Mouse (Mus musculus) heart, embryonic 14.5 days (tissue): ENCODE data around the gene Rab4b. TPM values are rescaled to one million over a fixed set of nuclear protein-coding genes. Genes with fewer than 3 reads are reported as not detected.
A peak's percentile ranks its signal among the peaks of the same experiment; 100 is the strongest.

Experiments
- ATAC-seq: fragments of 200-750 bp; cut with Nextera tagmentation; 2 replicates; pipeline ENCODE4 v1.8.0; 2017; ENCODE audit warnings: low read depth, moderate TSS enrichment; ENCODE audit not compliant: insufficient number of reproducible peaks, insufficient read depth, low FRiP score
- H3K27ac ChIP-seq, 2 experiments: fragments of 200-500 bp in 1 of 2; fragments of 300-500 bp in 1 of 2; sonication (generic) in 1 of 2; replicated peaks in 1 of 2; 2 replicates each; pipeline ENCODE4 v1.5.1; 2012 to 2014; ENCODE audit warnings: low read depth in 2 of 2, low read length in 2 of 2, control low read depth in 1 of 2, mild to moderate bottlenecking in 1 of 2, mixed read lengths in 1 of 2; ENCODE audit not compliant: control insufficient read depth in 1 of 2, insufficient read depth in 1 of 2
- H3K27me3 ChIP-seq: fragments of 300-500 bp; sonication (generic); 2 replicates; pipeline ENCODE4 v1.6.1; 2014; ENCODE audit warnings: mild to moderate bottlenecking, low read length, control low read depth; ENCODE audit not compliant: control insufficient read depth, insufficient read depth
- H3K36me3 ChIP-seq: fragments of 300-500 bp; sonication (generic); 2 replicates; pipeline ENCODE4 v1.6.1; 2014; ENCODE audit warnings: mild to moderate bottlenecking, control low read depth, low read length, mixed read lengths; ENCODE audit not compliant: control insufficient read depth, insufficient read depth
- H3K4me1 ChIP-seq, 2 experiments: fragments of 200-500 bp in 1 of 2; fragments of 300-500 bp in 1 of 2; sonication (generic) in 1 of 2; 2 replicates each; pipeline ENCODE4 v1.6.1; 2012 to 2014; ENCODE audit warnings: low read length in 2 of 2, control low read depth in 1 of 2, mixed read lengths in 1 of 2; ENCODE audit not compliant: control insufficient read depth in 2 of 2, insufficient read depth in 2 of 2
- H3K4me2 ChIP-seq: fragments of 300-500 bp; sonication (generic); 2 replicates; pipeline ENCODE4 v1.6.1; 2014; ENCODE audit warnings: mild to moderate bottlenecking, low read length
- H3K4me3 ChIP-seq, 2 experiments: fragments of 200-500 bp in 1 of 2; fragments of 300-500 bp in 1 of 2; sonication (generic) in 1 of 2; 2 replicates each; pipeline ENCODE4 v1.5.1; 2012 to 2014; ENCODE audit warnings: low read length in 2 of 2, mild to moderate bottlenecking in 2 of 2, control low read depth in 1 of 2, low read depth in 1 of 2, moderate library complexity in 1 of 2; ENCODE audit not compliant: control insufficient read depth in 1 of 2, insufficient read depth in 1 of 2
- H3K9ac ChIP-seq: fragments of 300-500 bp; sonication (generic); 2 replicates; pipeline ENCODE4 v1.6.1; 2014; ENCODE audit warnings: mild to moderate bottlenecking, low read length
- H3K9me3 ChIP-seq: fragments of 300-500 bp; sonication (generic); 2 replicates; pipeline ENCODE4 v1.6.1; 2016; ENCODE audit warnings: low read length, control low read depth; ENCODE audit not compliant: control insufficient read depth
- WGBS: fragments of 180-500 bp; shearing (Covaris S2); extraction: QIAGEN DNeasy Blood & Tissue Kit; methylation state at CpG from one replicate; pipeline ENCODE4 v1.1.7; 2014; 5-methylcytosine and 5-hydroxymethylcytosine counted together
- polyA plus RNA-seq: library from polyadenylated mRNA; unstranded; fragments of >200 nt; fragmentation: Nextera tagmentation; extraction: Ambion mirVana; gene quantifications from 2 replicates; pipeline ENCODE4 v1.2.1, GENCODE M21; 2014

Gene Rab4b
- polyA plus RNA-seq, 1 experiment from 2014 or later: 43.4 TPM

DNA sequence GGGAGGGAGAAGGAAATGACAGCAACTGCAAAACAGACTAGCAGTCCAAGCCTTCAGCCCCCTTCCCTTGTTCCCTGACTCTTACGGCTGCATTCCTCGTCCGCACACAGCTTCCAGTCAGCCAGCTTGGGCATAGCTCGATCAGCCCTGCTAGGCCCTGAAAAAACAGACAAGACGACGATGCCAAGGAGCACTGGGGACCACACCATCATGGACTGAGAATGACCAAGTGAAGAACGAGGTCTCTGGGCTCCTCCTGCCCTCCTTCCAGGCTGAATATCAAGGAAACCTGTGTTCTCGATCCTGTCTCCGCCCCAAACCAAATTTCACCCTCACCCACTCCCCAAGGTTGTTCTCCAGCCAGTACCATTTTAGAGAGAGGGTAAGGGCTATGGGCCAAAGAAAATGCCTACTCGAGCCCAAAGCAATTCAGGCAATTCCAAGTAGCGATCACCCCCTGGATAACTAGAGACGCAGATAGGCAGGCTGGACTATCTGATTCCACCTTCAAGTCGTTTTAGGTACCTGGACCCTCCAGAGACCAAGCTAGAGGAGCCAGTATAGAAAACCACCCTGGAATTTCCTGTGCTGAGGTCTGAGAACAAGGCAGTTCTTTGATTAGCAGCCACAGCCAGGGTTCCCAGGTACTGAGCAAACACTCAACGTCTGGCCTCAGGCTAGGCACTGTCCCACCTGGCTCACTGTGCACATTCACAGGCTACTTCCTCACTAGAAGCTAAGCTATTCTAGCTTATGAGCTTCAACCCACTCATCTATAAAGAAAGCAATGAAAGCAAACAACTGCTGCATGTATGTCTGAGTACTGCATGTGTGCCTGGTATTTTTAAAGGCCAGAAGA lies 2.4 kb upstream of the Rab4b start, which contains the start of the genes Gm21983 and Mia:
Gene Gm21983, minus strand, starts transcription at position 250 of the 859 bp plus-strand sequence.
Gene Mia, minus strand, starts transcription at position 321 of the 859 bp plus-strand sequence.
- H3K4me1 ChIP-seq: peaks cover 0 to 4% of the 10 kb centered on the region in 2 experiments; a peak in 2 of 4 replicates
- peaks cover 32% of the 10 kb centered on the region for H3K36me3 ChIP-seq
- peak within 1 kb of the TSS in 1 of 2 experiments; percentile 33; a peak in 2 of 4 replicates for H3K27ac ChIP-seq
- 62% methylated on average over 14 of the region's 14 CpGs for WGBS
- H3K27me3 ChIP-seq: no peaks in the 10 kb centered on the region
- H3K9ac ChIP-seq: no peak within 1 kb of the TSS
- H3K9me3 ChIP-seq: 0 out of 2 replicates have a peak, but pooled peaks cover 3% of the 10 kb centered on the region
- H3K4me3 ChIP-seq: no peak within 1 kb of the TSS
- no peak within 1 kb of the TSS for H3K4me2 ChIP-seq
- no peak for ATAC-seq

DNA sequence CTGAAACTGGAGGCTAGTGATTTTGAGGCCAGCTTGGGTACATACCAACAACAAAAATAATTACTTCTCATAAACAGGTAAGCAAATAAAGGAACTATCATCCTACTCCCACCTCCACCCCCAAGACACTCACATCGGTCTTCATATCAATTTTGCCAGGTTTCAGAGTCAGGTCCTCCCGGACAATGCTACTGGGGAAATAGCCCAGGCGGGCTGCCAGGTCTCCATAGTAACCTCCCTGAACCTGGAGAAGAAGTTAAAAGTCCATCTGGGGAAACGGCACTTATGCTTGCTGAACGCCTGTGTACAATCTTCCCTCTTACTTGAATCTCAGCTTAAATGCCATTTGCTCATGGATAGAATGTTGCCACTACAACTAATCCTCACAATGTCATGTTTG lies 1.3 kb upstream of the Rab4b start:
- 0 out of 2 replicates have a peak, but pooled peaks cover under 1% of the 10 kb centered on the region for H3K9me3 ChIP-seq
- ATAC-seq: no peak
- 57% methylated on average over 5 of the region's 5 CpGs for WGBS
- no peaks in the 10 kb centered on the region for H3K27me3 ChIP-seq
- H3K4me1 ChIP-seq: peaks cover 0 to 4% of the 10 kb centered on the region in 2 experiments; a peak in 2 of 4 replicates
- peak overlapping the region in 1 of 2 experiments; percentile 33; a peak in 2 of 4 replicates for H3K27ac ChIP-seq
- no peak overlapping the region for H3K4me3 ChIP-seq
- H3K36me3 ChIP-seq: peaks cover 26% of the 10 kb centered on the region
- H3K4me2 ChIP-seq: no peak overlapping the region
- no peak overlapping the region for H3K9ac ChIP-seq

DNA sequence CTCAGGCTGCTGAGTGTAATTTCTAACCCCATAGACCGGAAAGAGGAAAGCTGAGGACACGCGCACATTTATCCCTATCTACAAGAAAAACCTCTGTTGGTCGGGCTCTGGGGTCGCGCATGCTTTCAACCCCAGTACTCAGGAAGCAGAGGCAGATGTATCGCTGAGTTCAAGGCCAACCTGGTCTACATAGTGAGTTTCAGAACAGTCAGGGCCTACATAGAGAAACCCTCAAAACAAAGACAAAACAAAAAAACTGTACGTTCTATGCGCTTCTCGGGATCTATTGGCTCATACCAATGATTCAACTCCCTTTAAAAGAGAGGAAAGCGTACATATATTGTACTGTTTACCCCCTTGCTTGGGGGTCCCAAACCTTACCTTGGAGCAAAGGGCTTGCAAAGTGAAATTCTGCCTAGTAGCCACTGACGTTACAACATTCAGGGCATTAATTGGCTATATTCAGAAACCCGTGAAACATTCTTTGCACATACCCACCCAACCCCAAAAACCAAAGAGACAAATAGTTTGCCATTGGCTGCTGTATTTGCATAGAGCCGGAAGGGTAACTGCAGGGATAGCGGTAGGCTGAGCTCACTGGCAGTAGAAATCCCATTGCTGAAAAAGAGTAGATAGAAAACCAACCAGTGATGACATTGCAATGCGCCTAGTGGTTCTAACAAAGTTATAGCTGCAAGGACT lies 672 bp upstream of the Rab4b start:
- Histone ChIP-seq H3K27me3 (no peaks in the 10 kb centered on the region), H3K4me3 (peak overlapping the region; percentile 43 to 73), H3K4me1 (peaks cover 0 to 4% of the 10 kb centered on the region in 2 experiments; a peak in 2 of 4 replicates), H3K4me2 (peak overlapping the region; percentile 73), H3K27ac (peak overlapping the region; percentile 73 to 79), H3K9ac (peak overlapping the region; percentile 65), H3K9me3 (no peaks in the 10 kb centered on the region), H3K36me3 (peaks cover 26% of the 10 kb centered on the region)
- no peak for ATAC-seq
- WGBS: 42% methylated on average over 16 of the region's 16 CpGs

DNA sequence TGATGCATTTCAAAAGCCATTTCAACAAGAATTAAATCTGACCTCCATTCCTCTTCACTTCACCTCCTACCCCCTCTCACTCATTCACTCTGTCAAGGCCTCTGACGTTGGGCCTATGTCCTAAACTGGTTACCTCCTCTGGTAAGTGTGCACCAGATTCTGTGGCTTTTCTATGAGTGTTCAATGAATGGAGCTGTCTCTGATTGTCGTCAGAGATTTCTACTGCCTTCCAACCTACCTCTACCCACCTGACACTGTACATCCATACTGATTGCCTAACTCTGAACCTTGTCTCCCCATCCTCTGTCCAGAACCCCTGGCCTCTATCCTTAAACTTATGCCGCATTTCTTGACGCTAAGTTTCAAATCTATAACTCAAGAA lies 763 bp downstream of the Rab4b start:
- H3K4me3 ChIP-seq: peak overlapping the region; percentile 73 to 76
- 24% methylated on average over 4 of the region's 4 CpGs for WGBS
- peak overlapping the region; percentile 53 for H3K4me2 ChIP-seq
- peak overlapping the region; percentile 89 to 91 for H3K27ac ChIP-seq
- peak overlapping the region; percentile 68 for H3K9ac ChIP-seq
- H3K27me3 ChIP-seq: no peaks in the 10 kb centered on the region
- no peaks in the 10 kb centered on the region for H3K9me3 ChIP-seq
- ATAC-seq: no peak
- peaks cover 0 to 4% of the 10 kb centered on the region in 2 experiments; a peak in 2 of 4 replicates for H3K4me1 ChIP-seq
- H3K36me3 ChIP-seq: peaks cover 29% of the 10 kb centered on the region

DNA sequence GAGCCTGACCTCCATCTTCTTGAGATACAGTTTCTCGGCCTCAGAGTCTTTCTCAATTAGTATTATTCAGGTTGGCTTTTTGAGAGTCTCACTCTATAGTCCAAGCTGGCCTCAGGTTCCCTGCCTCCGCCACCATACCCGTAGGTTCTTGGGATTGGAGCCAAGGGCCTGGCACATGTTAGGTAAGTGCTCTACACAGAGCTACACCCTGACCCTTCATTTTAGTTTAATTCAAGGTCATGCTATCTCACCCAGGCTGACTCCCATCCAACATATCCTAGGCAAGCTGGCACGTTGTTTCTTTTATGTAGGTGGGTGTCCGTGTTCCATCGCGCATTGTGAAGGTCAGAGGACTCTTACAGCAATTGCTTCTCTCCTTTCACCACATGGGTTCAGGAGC lies 3.8 kb downstream of the Rab4b start:
- no peak for ATAC-seq
- peaks cover 0 to 4% of the 10 kb centered on the region in 2 experiments; a peak in 1 of 4 replicates for H3K4me1 ChIP-seq
- H3K9ac ChIP-seq: no peak overlapping the region
- H3K4me3 ChIP-seq: no peak overlapping the region
- no peaks in the 10 kb centered on the region for H3K27me3 ChIP-seq
- WGBS: 78% methylated on average over 7 of the region's 7 CpGs
- no peak overlapping the region for H3K4me2 ChIP-seq
- no peaks in the 10 kb centered on the region for H3K9me3 ChIP-seq
- H3K36me3 ChIP-seq: peaks cover 49% of the 10 kb centered on the region
- no peak overlapping the region for H3K27ac ChIP-seq

DNA sequence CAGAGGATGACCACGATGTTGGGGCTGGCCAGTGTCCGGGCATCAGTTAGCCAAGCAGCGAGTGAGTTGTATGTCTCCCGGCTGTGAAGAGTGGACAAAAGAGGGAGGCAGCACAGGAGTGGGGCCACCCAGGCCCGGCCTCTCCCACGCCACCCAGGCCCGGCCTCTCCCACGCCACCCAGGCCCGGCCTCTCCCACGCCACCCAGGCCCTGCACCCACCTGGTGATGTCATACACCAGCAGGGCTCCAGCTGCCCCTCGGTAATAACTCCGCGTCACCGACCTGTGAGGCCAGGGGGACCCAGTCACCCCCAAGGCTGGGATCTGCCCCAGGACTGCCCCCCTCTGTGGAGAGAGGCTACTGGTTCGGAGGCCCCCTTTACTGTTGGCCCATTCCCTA lies 4.2 kb downstream of the Rab4b start:
- no peak overlapping the region for H3K27ac ChIP-seq
- no peak for ATAC-seq
- no peak overlapping the region for H3K9ac ChIP-seq
- H3K36me3 ChIP-seq: peaks cover 49% of the 10 kb centered on the region
- H3K4me1 ChIP-seq: peaks cover 0 to 4% of the 10 kb centered on the region in 2 experiments; a peak in 1 of 4 replicates
- no peak overlapping the region for H3K4me3 ChIP-seq
- H3K27me3 ChIP-seq: no peaks in the 10 kb centered on the region
- WGBS: 94% methylated on average over 15 of the region's 15 CpGs
- no peaks in the 10 kb centered on the region for H3K9me3 ChIP-seq
- H3K4me2 ChIP-seq: no peak overlapping the region

DNA sequence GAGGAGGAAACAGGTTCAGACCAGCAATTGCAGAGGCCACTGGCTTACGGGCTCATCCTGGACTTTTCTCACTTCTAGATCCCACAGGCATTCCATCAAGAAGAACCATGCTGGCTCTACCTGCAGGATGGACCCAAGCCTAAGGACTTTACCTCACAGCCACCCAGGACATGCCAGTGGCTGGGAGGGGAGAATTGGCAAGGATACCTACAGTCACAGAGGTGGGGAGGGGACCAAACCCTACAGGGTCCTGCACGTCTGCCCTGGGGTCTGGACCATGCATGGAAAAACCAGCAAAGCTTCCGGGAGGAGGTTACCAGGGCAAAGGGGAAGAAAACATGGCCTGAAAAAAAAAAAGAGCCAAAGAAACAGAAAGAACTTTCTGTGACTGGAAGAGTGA lies 7.7 kb downstream of the Rab4b start:
- 80% methylated on average over 3 of the region's 3 CpGs for WGBS
- peaks cover 49% of the 10 kb centered on the region for H3K36me3 ChIP-seq

More for the DNA sequence above, 7.7 kb downstream of the Rab4b start:
- ATAC-seq: no peak
- H3K4me2 ChIP-seq: no peak overlapping the region
- no peaks in the 10 kb centered on the region for H3K9me3 ChIP-seq
- H3K4me1 ChIP-seq: peaks cover 7 to 8% of the 10 kb centered on the region in 2 experiments
- no peaks in the 10 kb centered on the region for H3K27me3 ChIP-seq
- no peak overlapping the region for H3K27ac ChIP-seq
- H3K4me3 ChIP-seq: no peak overlapping the region
- no peak overlapping the region for H3K9ac ChIP-seq
